Mouse (Mus musculus): Measurements from ENCODE around the gene Gm5148. TPM values are rescaled to one million over a fixed set of nuclear protein-coding genes. Genes with fewer than 3 reads are reported as not detected.

Gm5148 gene
- total and polyA plus RNA-seq, 2 experiments from 2014 or later = 15.7 to 17.5 TPM

- Histone ChIP-seq H3K27me3 (ENCODE audit: insufficient read depth, low read length) (no peaks in the 10 kb centered on the region), H3K4me1 (ENCODE audit: insufficient read depth, low read length) (no peaks in the 10 kb centered on the region), H3K9ac (replicated peaks; ENCODE audit: low read length, poor library complexity, severe bottlenecking) (no peak overlapping the region), H3K4me3 (ENCODE audit: low read depth, low read length) (no peak overlapping the region), H3K4me2 (ENCODE audit: low read depth, low read length, poor library complexity, severe bottlenecking) (no peak overlapping the region), H3K27ac (ENCODE audit: low read depth, low read length) (no peak overlapping the region), H3K36me3 (ENCODE audit: insufficient read depth, low read length) (no peaks in the 10 kb centered on the region), H3K9me3 (ENCODE audit: low read length) (no peaks in the 10 kb centered on the region)
- DNase-seq (ENCODE audit: low spot score) = no peak
- 82% methylated on average over 2 of the region's 2 CpGs for WGBS
- no peak for TF ChIP-seq CTCF (IDR thresholded peaks at IDR 0.05)
- ATAC-seq (ENCODE audit: low FRiP score) = no peak
These were observed 19.8 kb upstream of the Gm5148 start for GRCm38 (mm10) chr3:37744050-37744449.

- Histone ChIP-seq H3K4me3 (ENCODE audit: low read depth, low read length) (no peak overlapping the region), H3K27me3 (ENCODE audit: insufficient read depth, low read length) (no peaks in the 10 kb centered on the region), H3K27ac (ENCODE audit: low read depth, low read length) (no peak overlapping the region), H3K36me3 (ENCODE audit: insufficient read depth, low read length) (no peaks in the 10 kb centered on the region), H3K9ac (replicated peaks; ENCODE audit: low read length, poor library complexity, severe bottlenecking) (no peak overlapping the region), H3K9me3 (ENCODE audit: low read length) (no peaks in the 10 kb centered on the region), H3K4me2 (ENCODE audit: low read depth, low read length, poor library complexity, severe bottlenecking) (no peak overlapping the region), H3K4me1 (ENCODE audit: insufficient read depth, low read length) (no peaks in the 10 kb centered on the region)
- DNase-seq (ENCODE audit: low spot score) (no peak), ATAC-seq (ENCODE audit: low FRiP score) (no peak)
- no peak for TF ChIP-seq CTCF (IDR thresholded peaks at IDR 0.05)
- WGBS = 87% methylated on average over 7 of the region's 7 CpGs
These were observed 15.7 kb upstream of the Gm5148 start for GRCm38 (mm10) chr3:37739996-37740395.

- Histone ChIP-seq H3K9ac (replicated peaks; ENCODE audit: low read length, poor library complexity, severe bottlenecking) (no peak overlapping the region), H3K27ac (ENCODE audit: low read depth, low read length) (no peak overlapping the region)
- WGBS = 63% methylated on average over 17 of the region's 17 CpGs
These were observed 14.1 kb upstream of the Gm5148 start for GRCm38 (mm10) chr3:37738171-37738950.

GRCm38 (mm10) chr3:37737407-37737806 is 13.1 kb upstream of the Gm5148 start:
- no peaks in the 10 kb centered on the region for H3K4me1 ChIP-seq (ENCODE audit: insufficient read depth, low read length)
- no peaks in the 10 kb centered on the region for H3K9me3 ChIP-seq (ENCODE audit: low read length)
- no peaks in the 10 kb centered on the region for H3K27me3 ChIP-seq (ENCODE audit: insufficient read depth, low read length)
- no peaks in the 10 kb centered on the region for H3K36me3 ChIP-seq (ENCODE audit: insufficient read depth, low read length)
- no peak overlapping the region for H3K4me3 ChIP-seq (ENCODE audit: low read depth, low read length)
- DNase-seq (ENCODE audit: low spot score) (peak; percentile 76), ATAC-seq (ENCODE audit: low FRiP score) (peak; percentile 23; the same call in 1 of the 2 replicates)
- 49% methylated on average over 6 of the region's 6 CpGs for WGBS
- H3K4me2 ChIP-seq (ENCODE audit: low read depth, low read length, poor library complexity, severe bottlenecking) = no peak overlapping the region
- no peak overlapping the region for H3K9ac ChIP-seq (replicated peaks; ENCODE audit: low read length, poor library complexity, severe bottlenecking)
- no peak for TF ChIP-seq CTCF (IDR thresholded peaks at IDR 0.05)
- H3K27ac ChIP-seq (ENCODE audit: low read depth, low read length) = no peak overlapping the region

More at GRCm38 (mm10) chr3:37738171-37738950, 14.1 kb upstream of the Gm5148 start:
- DNase-seq (ENCODE audit: low spot score) (peak; percentile 52), ATAC-seq (ENCODE audit: low FRiP score) (peak; percentile 65; the same call in 1 of the 2 replicates)
- Histone ChIP-seq H3K4me3 (ENCODE audit: low read depth, low read length) (no peak overlapping the region), H3K27me3 (ENCODE audit: insufficient read depth, low read length) (no peaks in the 10 kb centered on the region), H3K36me3 (ENCODE audit: insufficient read depth, low read length) (no peaks in the 10 kb centered on the region), H3K4me2 (ENCODE audit: low read depth, low read length, poor library complexity, severe bottlenecking) (no peak overlapping the region), H3K9me3 (ENCODE audit: low read length) (no peaks in the 10 kb centered on the region), H3K4me1 (ENCODE audit: insufficient read depth, low read length) (no peaks in the 10 kb centered on the region)
- TF ChIP-seq CTCF (IDR thresholded peaks at IDR 0.05) = no peak

- Histone ChIP-seq H3K4me3 (ENCODE audit: low read depth, low read length) (no peak overlapping the region), H3K27me3 (ENCODE audit: insufficient read depth, low read length) (no peaks in the 10 kb centered on the region), H3K4me1 (ENCODE audit: insufficient read depth, low read length) (no peaks in the 10 kb centered on the region), H3K9ac (replicated peaks; ENCODE audit: low read length, poor library complexity, severe bottlenecking) (no peak overlapping the region), H3K9me3 (ENCODE audit: low read length) (no peaks in the 10 kb centered on the region), H3K27ac (ENCODE audit: low read depth, low read length) (no peak overlapping the region), H3K4me2 (ENCODE audit: low read depth, low read length, poor library complexity, severe bottlenecking) (no peak overlapping the region), H3K36me3 (ENCODE audit: insufficient read depth, low read length) (no peaks in the 10 kb centered on the region)
- DNase-seq (ENCODE audit: low spot score) = no peak
- WGBS = 81% methylated on average over 6 of the region's 6 CpGs
- TF ChIP-seq CTCF (IDR thresholded peaks at IDR 0.05) = no peak
- no peak for ATAC-seq (ENCODE audit: low FRiP score)
These were observed 10.9 kb upstream of the Gm5148 start for GRCm38 (mm10) chr3:37735166-37735565.

GRCm38 (mm10) chr3:37729142-37729541 is 4.9 kb upstream of the Gm5148 start:
- Histone ChIP-seq H3K9me3 (ENCODE audit: low read length) (no peaks in the 10 kb centered on the region), H3K27me3 (ENCODE audit: insufficient read depth, low read length) (no peaks in the 10 kb centered on the region), H3K4me3 (ENCODE audit: low read depth, low read length) (no peak overlapping the region), H3K4me1 (ENCODE audit: insufficient read depth, low read length) (no peaks in the 10 kb centered on the region), H3K27ac (ENCODE audit: low read depth, low read length) (no peak overlapping the region), H3K4me2 (ENCODE audit: low read depth, low read length, poor library complexity, severe bottlenecking) (no peak overlapping the region), H3K9ac (replicated peaks; ENCODE audit: low read length, poor library complexity, severe bottlenecking) (no peak overlapping the region), H3K36me3 (ENCODE audit: insufficient read depth, low read length) (no peaks in the 10 kb centered on the region)
- DNase-seq (ENCODE audit: low spot score) = peak; percentile 75
- ATAC-seq (ENCODE audit: low FRiP score) = no peak
- no peak for TF ChIP-seq CTCF (IDR thresholded peaks at IDR 0.05)
- 31% methylated on average over 4 of the region's 4 CpGs for WGBS

Measured in midbrain, postnatal 0 days (tissue).